Mouse (Mus musculus): ENCODE measurements around the gene Twf2. TPM values are rescaled to one million over a fixed set of nuclear protein-coding genes. Genes with fewer than 3 reads are reported as not detected.

The Twf2 gene
- total and polyA plus RNA-seq, 3 experiments = 66.8 to 101 TPM; not detected in 1

Other genes starting within 250 kb of the Twf2 start
- gene Col6a5, start 242.5 kb upstream of the Twf2 start, total RNA-seq (2012; rRNA removed) = not detected in 2 replicates
- not detected for gene Col6a5, start 242.5 kb upstream of the Twf2 start, polyA plus RNA-seq (2012; ENCODE audit: insufficient read depth in 1 of 2, insufficient read length in 2 of 2, low read depth in 1 of 2, low replicate concordance in 2 of 2, missing spikeins in 1 of 2)
- not detected in 2 replicates for gene Col6a4, start 106.3 kb upstream of the Twf2 start, total RNA-seq (2012; rRNA removed)
- gene Col6a4, start 106.3 kb upstream of the Twf2 start, polyA plus RNA-seq (2012; ENCODE audit: insufficient read depth in 1 of 2, insufficient read length in 2 of 2, low read depth in 1 of 2, low replicate concordance in 2 of 2, missing spikeins in 1 of 2) = not detected
- 3.1 and 3.2 TPM in 2 replicates for gene Glyctk, start 45.0 kb upstream of the Twf2 start, total RNA-seq (2012; rRNA removed)
- gene Glyctk, start 45.0 kb upstream of the Twf2 start, polyA plus RNA-seq (2012; ENCODE audit: insufficient read depth in 1 of 2, insufficient read length in 2 of 2, low read depth in 1 of 2, low replicate concordance in 2 of 2, missing spikeins in 1 of 2) = 1 to 10 TPM in 1 of 2 experiments, not detected in 1; 3.3 TPM
- 72.2 and 78.0 TPM in 2 replicates for gene Wdr82, start 32.2 kb upstream of the Twf2 start, total RNA-seq (2012; rRNA removed)
- gene Wdr82, start 32.2 kb upstream of the Twf2 start, polyA plus RNA-seq (2012; ENCODE audit: insufficient read depth in 1 of 2, insufficient read length in 2 of 2, low read depth in 1 of 2, low replicate concordance in 2 of 2, missing spikeins in 1 of 2) = 100 to 1,000 TPM in 1 of 2 experiments, 10 to 100 TPM in 1; 41.7 to 108 TPM
- gene Ppm1m, start 3.4 kb upstream of the Twf2 start, total RNA-seq (2012; rRNA removed) = 29.4 and 34.2 TPM in 2 replicates
- gene Ppm1m, start 3.4 kb upstream of the Twf2 start, polyA plus RNA-seq (2012; ENCODE audit: insufficient read depth in 1 of 2, insufficient read length in 2 of 2, low read depth in 1 of 2, low replicate concordance in 2 of 2, missing spikeins in 1 of 2) = 10 to 100 TPM in 1 of 2 experiments, not detected in 1; 47.2 TPM
- gene Tlr9, start 19.5 kb downstream of the Twf2 start, total RNA-seq (2012; rRNA removed) = not detected in 2 replicates
- gene Tlr9, start 19.5 kb downstream of the Twf2 start, polyA plus RNA-seq (2012; ENCODE audit: insufficient read depth in 1 of 2, insufficient read length in 2 of 2, low read depth in 1 of 2, low replicate concordance in 2 of 2, missing spikeins in 1 of 2) = not detected
- 14.4 and 19.8 TPM in 2 replicates for gene Alas1, start 45.5 kb downstream of the Twf2 start, total RNA-seq (2012; rRNA removed)
- 10 to 100 TPM in 1 of 2 experiments, not detected in 1; 15.3 TPM for gene Alas1, start 45.5 kb downstream of the Twf2 start, polyA plus RNA-seq (2012; ENCODE audit: insufficient read depth in 1 of 2, insufficient read length in 2 of 2, low read depth in 1 of 2, low replicate concordance in 2 of 2, missing spikeins in 1 of 2)
- gene Poc1a, start 78.0 kb downstream of the Twf2 start, total RNA-seq (2012; rRNA removed) = 33.8 and 37.6 TPM in 2 replicates
- 10 to 100 TPM in 1 of 2 experiments, not detected in 1; 41.3 TPM for gene Poc1a, start 78.0 kb downstream of the Twf2 start, polyA plus RNA-seq (2012; ENCODE audit: insufficient read depth in 1 of 2, insufficient read length in 2 of 2, low read depth in 1 of 2, low replicate concordance in 2 of 2, missing spikeins in 1 of 2)
- gene Dusp7, start 165.5 kb downstream of the Twf2 start, total RNA-seq (2012; rRNA removed) = 5.4 and 5.5 TPM in 2 replicates
- gene Dusp7, start 165.5 kb downstream of the Twf2 start, polyA plus RNA-seq (2012; ENCODE audit: insufficient read depth in 1 of 2, insufficient read length in 2 of 2, low read depth in 1 of 2, low replicate concordance in 2 of 2, missing spikeins in 1 of 2) = 10 to 100 TPM in 1 of 2 experiments, not detected in 1; 12.2 TPM
- gene Rpl29, start 226.3 kb downstream of the Twf2 start, total RNA-seq (2012; rRNA removed) = 49.4 and 60.8 TPM in 2 replicates
- gene Rpl29, start 226.3 kb downstream of the Twf2 start, polyA plus RNA-seq (2012; ENCODE audit: insufficient read depth in 1 of 2, insufficient read length in 2 of 2, low read depth in 1 of 2, low replicate concordance in 2 of 2, missing spikeins in 1 of 2) = 100 to 1,000 TPM in 1 of 2 experiments, not detected in 1; 761 TPM
- 38.7 and 40.9 TPM in 2 replicates for gene Acy1, start 235.2 kb downstream of the Twf2 start, total RNA-seq (2012; rRNA removed)
- gene Acy1, start 235.2 kb downstream of the Twf2 start, polyA plus RNA-seq (2012; ENCODE audit: insufficient read depth in 1 of 2, insufficient read length in 2 of 2, low read depth in 1 of 2, low replicate concordance in 2 of 2, missing spikeins in 1 of 2) = 10 to 100 TPM in 1 of 2 experiments, not detected in 1; 61.5 TPM
- gene Abhd14b, start 244.4 kb downstream of the Twf2 start, total RNA-seq (2012; rRNA removed) = 2.7 and 3.4 TPM in 2 replicates
- 1 to 10 TPM in 1 of 2 experiments, not detected in 1; 6.5 TPM for gene Abhd14b, start 244.4 kb downstream of the Twf2 start, polyA plus RNA-seq (2012; ENCODE audit: insufficient read depth in 1 of 2, insufficient read length in 2 of 2, low read depth in 1 of 2, low replicate concordance in 2 of 2, missing spikeins in 1 of 2)
- 22.8 and 25.1 TPM in 2 replicates for gene Abhd14a, start 244.6 kb downstream of the Twf2 start, total RNA-seq (2012; rRNA removed)
- gene Abhd14a, start 244.6 kb downstream of the Twf2 start, polyA plus RNA-seq (2012; ENCODE audit: insufficient read depth in 1 of 2, insufficient read length in 2 of 2, low read depth in 1 of 2, low replicate concordance in 2 of 2, missing spikeins in 1 of 2) = 10 to 100 TPM in 1 of 2 experiments, not detected in 1; 48.7 TPM

Measured in MEL (cell line).